Mouse (Mus musculus): ENCODE data around the gene Nuf2. TPM values are rescaled to one million over a fixed set of nuclear protein-coding genes. Genes with fewer than 3 reads are reported as not detected.

Nuf2 gene
- total and polyA plus RNA-seq, 3 experiments: 0.12 to 0.25 (median 0.13) TPM

DNA sequence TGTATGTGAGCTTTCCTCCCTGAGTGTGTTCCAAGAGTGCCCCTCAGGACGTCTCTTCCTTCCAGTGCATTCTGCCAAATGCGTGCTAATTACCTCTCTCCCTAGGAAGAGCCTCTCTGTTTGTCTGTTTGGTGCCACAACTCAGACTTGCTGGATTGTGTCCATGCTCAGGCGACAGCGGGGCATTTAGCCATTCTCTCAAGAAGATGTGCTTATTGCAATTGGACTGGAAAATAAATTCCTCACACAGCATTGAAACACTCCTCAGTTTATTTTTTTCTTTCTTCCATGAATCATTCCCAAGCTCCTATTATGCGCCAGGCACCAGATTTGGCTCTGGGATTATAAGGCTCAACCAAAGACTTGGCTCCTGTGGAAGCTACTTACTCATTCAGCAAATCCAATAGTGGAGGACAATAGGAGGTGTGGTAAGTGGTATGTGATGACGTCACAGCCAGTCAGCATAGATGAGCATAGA lies 45.8 kb downstream of the Nuf2 start:
- TF ChIP-seq CTCF (IDR thresholded peaks at IDR 0.05): no peak
- no peak for TF ChIP-seq POLR2A (IDR thresholded peaks at IDR 0.05; ENCODE audit: insufficient read depth, low read depth, low read length)
- TF ChIP-seq EP300 (IDR thresholded peaks at IDR 0.05; ENCODE audit: insufficient read depth, low read depth, low read length): no peak
- Histone ChIP-seq H3K9ac (ENCODE audit: low read depth, low read length) (no peak overlapping the region), H3K4me1 (ENCODE audit: control insufficient read depth, insufficient read depth, low read length) (no peaks in the 10 kb centered on the region), H3K27ac (no peak overlapping the region), H3K36me3 (ENCODE audit: control insufficient read depth, insufficient read depth, low read length) (no peaks in the 10 kb centered on the region), H3K27me3 (ENCODE audit: control insufficient read depth, insufficient read depth, low read length) (no peaks in the 10 kb centered on the region), H3K4me3 (no peak overlapping the region), H3K79me2 (replicated peaks; ENCODE audit: control insufficient read depth, insufficient read depth, low read length) (no peaks in the 10 kb centered on the region)
- no peak for DNase-seq
- intact Hi-C loops (cut with DNase I): no loop called here
- 49% methylated on average over 6 of the region's 6 CpGs for WGBS

DNA sequence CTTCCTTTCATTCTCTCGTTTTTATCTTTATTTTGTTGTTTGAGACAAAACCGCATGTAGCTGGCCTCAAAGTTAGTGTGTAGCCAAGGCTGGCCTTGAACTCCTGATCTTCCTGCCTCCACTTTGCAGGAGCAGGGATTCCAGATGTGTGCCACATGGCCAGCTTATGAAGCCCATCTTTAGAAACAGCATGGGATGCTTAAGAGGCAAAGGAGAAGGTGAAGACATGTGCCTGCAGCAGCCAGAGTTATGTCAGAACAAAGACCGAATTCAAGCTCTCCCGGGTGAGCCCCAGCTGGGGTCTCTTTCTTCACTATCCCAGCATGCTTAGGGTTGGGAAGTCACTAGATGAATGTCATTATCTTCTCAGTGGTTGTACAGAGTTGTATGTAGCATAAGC lies 46.7 kb downstream of the Nuf2 start:
- TF ChIP-seq CTCF (IDR thresholded peaks at IDR 0.05) (no peak), EP300 (IDR thresholded peaks at IDR 0.05; ENCODE audit: insufficient read depth, low read depth, low read length) (no peak), POLR2A (IDR thresholded peaks at IDR 0.05; ENCODE audit: insufficient read depth, low read depth, low read length) (no peak)

DNA sequence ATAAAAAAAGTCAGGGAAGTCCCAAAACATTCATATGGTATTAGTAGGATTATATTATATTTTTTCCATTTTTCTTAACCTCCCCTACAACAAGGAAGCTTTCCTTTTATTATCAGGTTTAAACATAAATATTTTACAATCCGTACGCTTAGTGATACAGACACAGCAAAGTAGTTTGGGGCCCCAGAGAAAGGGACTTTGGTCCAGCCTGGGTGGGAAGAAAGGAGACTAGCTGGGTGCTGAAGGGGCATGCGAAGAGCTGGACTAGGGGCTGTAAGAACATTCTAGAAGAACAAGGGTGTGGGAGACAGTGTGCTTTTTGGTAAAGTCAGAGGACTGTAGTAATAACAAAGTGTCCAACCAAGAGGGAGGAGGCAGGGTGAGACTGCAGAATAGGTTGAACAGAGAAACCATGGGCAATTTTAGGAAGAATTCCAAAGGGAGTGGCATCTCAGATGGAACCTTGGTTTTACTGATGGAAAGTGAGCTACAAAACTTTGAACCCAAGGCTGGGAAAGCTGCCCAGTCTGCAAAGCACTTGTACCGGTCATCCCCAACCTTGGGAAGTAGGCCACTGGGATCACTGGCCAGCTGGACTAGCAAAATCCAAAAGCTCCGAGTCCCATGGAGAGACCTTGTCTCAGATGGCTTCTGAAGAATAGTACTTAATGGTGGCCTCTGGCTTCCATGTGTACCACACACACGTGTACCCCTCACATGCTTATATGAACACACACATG lies 48.5 kb downstream of the Nuf2 start:
- no peaks in the 10 kb centered on the region for H3K27me3 ChIP-seq (ENCODE audit: control insufficient read depth, insufficient read depth, low read length)
- no peak overlapping the region for H3K9ac ChIP-seq (ENCODE audit: low read depth, low read length)
- H3K36me3 ChIP-seq (ENCODE audit: control insufficient read depth, insufficient read depth, low read length): no peaks in the 10 kb centered on the region
- TF ChIP-seq EP300 (IDR thresholded peaks at IDR 0.05; ENCODE audit: insufficient read depth, low read depth, low read length) (no peak), CTCF (IDR thresholded peaks at IDR 0.05) (no peak), POLR2A (IDR thresholded peaks at IDR 0.05; ENCODE audit: insufficient read depth, low read depth, low read length) (no peak)
- H3K4me1 ChIP-seq (ENCODE audit: control insufficient read depth, insufficient read depth, low read length): no peaks in the 10 kb centered on the region
- no peak overlapping the region for H3K4me3 ChIP-seq
- no peaks in the 10 kb centered on the region for H3K79me2 ChIP-seq (replicated peaks; ENCODE audit: control insufficient read depth, insufficient read depth, low read length)
- intact Hi-C loops (cut with DNase I): no loop called here
- no peak overlapping the region for H3K27ac ChIP-seq
- DNase-seq: no peak
- WGBS: 86% methylated on average over 6 of the region's 6 CpGs

More for the DNA sequence above, 46.7 kb downstream of the Nuf2 start:
- Histone ChIP-seq H3K4me3 (no peak overlapping the region), H3K4me1 (ENCODE audit: control insufficient read depth, insufficient read depth, low read length) (no peaks in the 10 kb centered on the region), H3K27ac (no peak overlapping the region), H3K9ac (ENCODE audit: low read depth, low read length) (no peak overlapping the region), H3K79me2 (replicated peaks; ENCODE audit: control insufficient read depth, insufficient read depth, low read length) (no peaks in the 10 kb centered on the region), H3K27me3 (ENCODE audit: control insufficient read depth, insufficient read depth, low read length) (no peaks in the 10 kb centered on the region), H3K36me3 (ENCODE audit: control insufficient read depth, insufficient read depth, low read length) (no peaks in the 10 kb centered on the region)
- no peak for DNase-seq
- intact Hi-C loops (cut with DNase I): no loop called here
- 68% methylated on average over 4 of the region's 4 CpGs for WGBS

DNA sequence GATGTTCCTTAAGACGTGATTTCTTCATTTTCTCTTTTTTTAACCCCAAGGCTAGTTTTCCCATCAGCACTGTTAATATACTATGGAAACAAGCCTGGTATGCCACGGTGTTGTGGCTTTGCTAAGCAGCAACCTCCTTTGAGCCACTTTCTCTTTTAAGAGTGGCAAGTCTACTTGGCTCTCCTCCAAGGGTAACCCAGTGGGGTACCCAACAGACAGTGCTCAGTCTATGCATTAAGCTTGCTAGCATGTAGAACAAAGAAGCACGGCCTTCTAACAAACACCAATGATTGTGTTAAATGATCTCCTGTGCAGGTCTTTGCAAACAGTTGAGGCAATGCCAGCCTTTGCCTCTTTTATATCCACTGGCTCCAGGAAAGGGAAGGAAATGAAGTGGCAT lies 60.1 kb downstream of the Nuf2 start:
- 72% methylated on average over 3 of the region's 3 CpGs for WGBS
- H3K4me3 ChIP-seq: no peak overlapping the region
- TF ChIP-seq POLR2A (IDR thresholded peaks at IDR 0.05; ENCODE audit: insufficient read depth, low read depth, low read length) (no peak), CTCF (IDR thresholded peaks at IDR 0.05) (no peak)

DNA sequence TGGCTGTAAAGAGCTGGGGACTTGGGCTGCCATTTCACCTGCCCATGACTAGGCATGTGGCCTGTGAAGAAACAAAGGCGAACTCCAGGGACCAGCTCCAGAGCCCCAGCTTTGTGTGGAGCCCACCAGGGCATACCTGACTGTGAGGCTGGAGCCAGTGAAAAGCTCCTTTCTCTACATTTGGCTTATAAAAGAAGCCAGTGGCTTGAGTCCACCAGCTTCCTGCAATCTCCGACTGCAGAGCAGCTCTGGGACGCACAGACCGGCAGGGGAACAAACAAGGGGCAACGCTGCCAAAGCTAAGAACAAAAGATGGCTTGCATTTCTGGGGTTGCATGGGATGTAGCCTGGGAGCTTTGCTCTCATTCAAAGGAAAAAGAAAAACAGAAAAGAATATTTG lies 63.5 kb downstream of the Nuf2 start:
- no peak for DNase-seq
- Histone ChIP-seq H3K4me1 (ENCODE audit: control insufficient read depth, insufficient read depth, low read length) (no peaks in the 10 kb centered on the region), H3K36me3 (ENCODE audit: control insufficient read depth, insufficient read depth, low read length) (no peaks in the 10 kb centered on the region), H3K27me3 (ENCODE audit: control insufficient read depth, insufficient read depth, low read length) (no peaks in the 10 kb centered on the region), H3K4me3 (no peak overlapping the region), H3K27ac (no peak overlapping the region), H3K9ac (ENCODE audit: low read depth, low read length) (no peak overlapping the region), H3K79me2 (replicated peaks; ENCODE audit: control insufficient read depth, insufficient read depth, low read length) (no peaks in the 10 kb centered on the region)
- TF ChIP-seq CTCF (IDR thresholded peaks at IDR 0.05): no peak
- WGBS: 71% methylated on average over 5 of the region's 5 CpGs
- intact Hi-C loops (cut with DNase I): no loop called here

More for the DNA sequence above, 60.1 kb downstream of the Nuf2 start:
- DNase-seq: no peak
- Histone ChIP-seq H3K4me1 (ENCODE audit: control insufficient read depth, insufficient read depth, low read length) (no peaks in the 10 kb centered on the region), H3K27me3 (ENCODE audit: control insufficient read depth, insufficient read depth, low read length) (no peaks in the 10 kb centered on the region), H3K36me3 (ENCODE audit: control insufficient read depth, insufficient read depth, low read length) (no peaks in the 10 kb centered on the region), H3K9ac (ENCODE audit: low read depth, low read length) (no peak overlapping the region), H3K79me2 (replicated peaks; ENCODE audit: control insufficient read depth, insufficient read depth, low read length) (no peaks in the 10 kb centered on the region), H3K27ac (no peak overlapping the region)
- intact Hi-C loops (cut with DNase I): no loop called here

DNA sequence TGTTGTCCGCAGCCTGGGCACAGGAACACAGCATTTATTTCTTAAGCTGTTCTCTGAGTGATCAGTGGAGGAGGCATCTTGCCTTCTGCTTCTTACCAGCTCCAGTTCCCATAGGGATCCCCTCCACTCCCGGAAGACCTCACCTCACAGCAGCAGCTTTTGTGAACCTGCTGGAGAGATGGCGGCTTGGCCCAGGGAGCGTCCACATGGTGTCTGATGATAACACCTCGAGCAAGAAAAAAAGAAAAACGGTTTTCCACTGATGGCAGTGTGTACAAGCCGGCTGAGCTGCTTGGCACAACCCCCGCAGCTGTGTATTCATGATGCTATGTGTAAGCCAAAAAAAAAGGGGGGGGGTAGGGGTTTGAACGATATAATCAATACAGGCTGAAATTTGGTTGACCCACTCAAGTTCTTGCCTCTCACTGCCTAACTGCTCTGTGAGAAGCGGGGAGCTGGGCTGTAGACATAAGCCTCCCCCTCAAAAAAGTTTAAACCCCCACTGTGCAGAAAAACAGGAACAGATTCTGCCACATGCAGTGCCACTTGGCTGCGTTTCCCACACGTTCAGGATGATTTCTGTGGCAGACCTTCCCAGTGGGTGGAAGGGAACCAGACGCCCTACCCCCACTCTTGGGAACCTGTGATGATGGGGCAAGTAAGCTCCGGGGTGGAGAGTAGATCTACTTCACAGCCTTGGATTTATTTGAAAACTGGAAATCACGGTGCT lies 68.7 kb downstream of the Nuf2 start:
- WGBS: 67% methylated on average over 15 of the region's 15 CpGs
- no peak overlapping the region for H3K4me3 ChIP-seq
- no peaks in the 10 kb centered on the region for H3K36me3 ChIP-seq (ENCODE audit: control insufficient read depth, insufficient read depth, low read length)
- no peaks in the 10 kb centered on the region for H3K27me3 ChIP-seq (ENCODE audit: control insufficient read depth, insufficient read depth, low read length)
- peaks cover 1% of the 10 kb centered on the region; the same call in 1 of the 2 replicates for H3K4me1 ChIP-seq (ENCODE audit: control insufficient read depth, insufficient read depth, low read length)
- intact Hi-C loops (cut with DNase I): no loop called here
- H3K27ac ChIP-seq: no peak overlapping the region
- DNase-seq: no peak
- TF ChIP-seq POLR2A (IDR thresholded peaks at IDR 0.05; ENCODE audit: insufficient read depth, low read depth, low read length): no peak
- TF ChIP-seq CTCF (IDR thresholded peaks at IDR 0.05): no peak
- TF ChIP-seq EP300 (IDR thresholded peaks at IDR 0.05; ENCODE audit: insufficient read depth, low read depth, low read length): no peak
- H3K79me2 ChIP-seq (replicated peaks; ENCODE audit: control insufficient read depth, insufficient read depth, low read length): no peaks in the 10 kb centered on the region
- no peak overlapping the region for H3K9ac ChIP-seq (ENCODE audit: low read depth, low read length)

Measured in heart, adult 2 months (tissue).